Mouse (Mus musculus): ENCODE results near the gene Ola1. TPM values are rescaled to one million over a fixed set of nuclear protein-coding genes. Genes with fewer than 3 reads are reported as not detected.

Ola1 gene
- polyA plus RNA-seq, 1 experiment, result 5.3 TPM

DNA sequence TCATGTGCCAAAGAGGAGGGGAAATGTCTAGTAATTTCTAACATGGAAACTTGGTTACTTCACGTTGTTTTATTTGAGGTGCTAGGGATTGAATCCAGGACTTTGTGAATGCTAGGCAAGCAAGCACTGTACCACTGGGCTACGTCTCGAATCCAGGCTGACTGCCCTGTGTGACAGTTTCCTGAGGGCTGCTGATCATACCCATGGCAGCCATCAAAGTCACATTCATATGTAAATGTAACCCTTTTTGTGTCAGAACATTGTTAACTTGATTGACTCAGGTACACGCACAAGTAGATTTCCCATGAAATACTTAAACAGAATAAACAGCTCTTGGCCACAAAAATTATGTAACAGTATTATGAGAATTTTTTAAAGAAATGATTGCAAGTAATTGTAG is 30.0 kb upstream of the Ola1 start:
- DNase-seq, result no peak
- H3K4me3 ChIP-seq (replicated peaks; ENCODE audit: extremely low read depth, low read depth, low read length), result no peak overlapping the region
- 85% methylated on average over 4 of the region's 4 CpGs for WGBS

DNA sequence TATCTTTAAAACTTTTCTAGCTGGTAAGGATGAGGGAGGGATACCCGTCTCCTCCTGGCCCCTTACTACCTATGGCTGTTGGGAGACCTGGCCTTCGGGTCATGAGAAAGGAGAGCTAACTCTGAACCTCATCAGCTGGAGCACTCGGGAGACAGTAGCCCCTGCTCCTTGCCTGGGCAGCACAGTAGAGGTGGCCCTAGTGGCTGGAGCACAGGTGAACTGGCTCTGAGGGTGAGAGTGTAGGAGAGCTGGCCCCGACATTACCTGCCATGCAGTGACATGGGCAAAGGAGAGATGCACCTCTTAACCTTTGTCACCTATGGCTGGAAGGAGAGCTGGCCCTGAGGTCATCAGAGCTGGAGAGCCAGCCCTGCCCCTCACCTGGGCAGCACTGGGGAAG is 22.6 kb upstream of the Ola1 start:
- Histone ChIP-seq H3K4me3 (replicated peaks; ENCODE audit: extremely low read depth, low read depth, low read length) (no peak overlapping the region), H3K4me1 (ENCODE audit: control insufficient read depth, insufficient read depth, low read length) (no peaks in the 10 kb centered on the region)
- no peak for DNase-seq
- 77% methylated on average over 4 of the region's 4 CpGs for WGBS
- TF ChIP-seq POLR2A (IDR thresholded peaks at IDR 0.05; ENCODE audit: borderline replicate concordance, extremely low read depth, low read depth, low read length) (no peak), CTCF (IDR thresholded peaks at IDR 0.05; ENCODE audit: insufficient read depth, low read length) (no peak)

More for the DNA sequence above, 30.0 kb upstream of the Ola1 start:
- no peaks in the 10 kb centered on the region for H3K4me1 ChIP-seq (ENCODE audit: control insufficient read depth, insufficient read depth, low read length)
- no peak for TF ChIP-seq POLR2A (IDR thresholded peaks at IDR 0.05; ENCODE audit: borderline replicate concordance, extremely low read depth, low read depth, low read length)
- no peak for TF ChIP-seq CTCF (IDR thresholded peaks at IDR 0.05; ENCODE audit: insufficient read depth, low read length)

DNA sequence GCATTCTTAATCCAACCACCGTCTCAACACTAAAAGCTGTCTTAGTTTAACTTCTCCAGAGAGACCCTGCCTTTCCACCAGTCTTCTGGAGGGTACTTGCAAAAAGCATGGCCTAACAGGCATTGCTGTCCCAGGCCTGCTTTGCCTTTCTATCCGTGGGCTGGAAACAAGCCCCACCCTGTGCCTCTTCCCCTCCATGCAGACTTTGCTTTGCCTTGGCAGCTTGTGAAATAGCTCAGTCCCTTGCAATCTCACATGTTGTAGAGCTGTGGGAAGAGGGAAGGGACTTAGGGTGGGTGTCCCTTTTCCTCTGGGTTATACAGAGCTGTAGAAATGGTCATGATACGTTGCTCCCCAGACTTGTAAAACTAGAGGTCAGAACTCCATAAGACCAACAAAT is 12.4 kb upstream of the Ola1 start:
- DNase-seq, result no peak
- Histone ChIP-seq H3K4me3 (replicated peaks; ENCODE audit: extremely low read depth, low read depth, low read length) (no peak overlapping the region), H3K4me1 (ENCODE audit: control insufficient read depth, insufficient read depth, low read length) (no peaks in the 10 kb centered on the region)
- 56% methylated on average over 3 of the region's 3 CpGs for WGBS
- TF ChIP-seq POLR2A (IDR thresholded peaks at IDR 0.05; ENCODE audit: borderline replicate concordance, extremely low read depth, low read depth, low read length) (no peak), CTCF (IDR thresholded peaks at IDR 0.05; ENCODE audit: insufficient read depth, low read length) (no peak)

DNA sequence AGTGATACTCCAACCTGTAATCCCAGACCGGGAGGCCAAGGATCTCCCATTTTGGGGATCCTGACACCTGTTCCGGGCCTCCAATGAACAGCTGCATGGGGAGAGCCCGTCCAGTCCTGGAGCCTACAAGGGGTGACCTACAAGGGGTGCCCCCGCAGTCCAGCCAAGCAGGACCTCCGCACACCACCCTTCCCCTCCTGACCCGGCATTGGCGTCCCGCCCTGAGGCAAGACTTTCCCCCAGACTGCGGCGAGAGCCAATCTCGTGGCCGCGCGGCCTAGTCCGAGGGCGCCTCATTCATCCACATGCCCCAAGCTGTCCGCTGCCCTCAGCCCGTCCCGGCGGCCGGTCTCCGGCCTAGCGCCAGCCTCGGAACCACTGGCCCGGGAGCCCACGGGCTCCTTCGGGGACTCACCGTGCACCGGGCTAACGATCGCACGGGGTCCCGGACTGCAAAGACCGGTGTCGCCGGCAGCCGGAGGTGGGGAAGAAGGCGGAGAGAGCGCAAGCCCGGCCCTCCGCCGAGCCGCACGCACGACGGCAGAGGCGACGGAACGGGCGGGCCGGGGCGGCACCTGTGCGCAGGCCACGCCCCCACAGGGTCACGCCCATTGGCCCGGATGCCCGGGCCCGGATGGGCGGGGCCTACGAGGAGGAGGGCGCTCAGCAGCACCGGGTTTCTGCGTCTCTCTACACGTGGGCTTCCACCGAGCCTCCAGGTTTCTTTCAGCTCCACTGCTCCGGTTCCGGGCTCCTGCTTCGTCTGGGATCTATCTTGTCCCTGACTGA is 4.7 kb downstream of the Ola1 start:
- Histone ChIP-seq H3K4me1 (ENCODE audit: control insufficient read depth, insufficient read depth, low read length) (peaks cover 6% of the 10 kb centered on the region), H3K4me3 (replicated peaks; ENCODE audit: extremely low read depth, low read depth, low read length) (peak overlapping the region; percentile 78)
- WGBS, result under 1% methylated on average over 65 of the region's 68 CpGs
- TF ChIP-seq POLR2A (IDR thresholded peaks at IDR 0.05; ENCODE audit: borderline replicate concordance, extremely low read depth, low read depth, low read length) (0 out of 2 replicates have a peak, but pooled peaks have one; percentile 8), CTCF (IDR thresholded peaks at IDR 0.05; ENCODE audit: insufficient read depth, low read length) (no peak)
- DNase-seq, result peak; percentile 91

DNA sequence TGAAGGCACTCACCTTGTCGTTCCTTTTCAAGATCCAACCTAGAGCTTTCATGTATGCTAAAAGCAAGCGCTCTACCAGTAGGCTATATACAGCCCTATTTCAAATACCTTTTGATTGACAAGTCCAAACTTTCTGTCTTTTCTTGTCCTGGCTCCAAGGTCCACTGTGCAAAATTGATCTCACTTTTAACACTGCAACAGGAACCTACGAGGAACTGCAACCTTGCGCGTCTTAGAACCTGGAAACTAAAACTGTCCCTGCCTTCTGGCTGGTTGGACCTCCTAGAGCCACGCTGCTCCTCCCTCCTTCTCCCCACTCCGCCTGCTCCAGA is 5.2 kb downstream of the Ola1 start:
- TF ChIP-seq POLR2A (IDR thresholded peaks at IDR 0.05; ENCODE audit: borderline replicate concordance, extremely low read depth, low read depth, low read length), result no peak
- TF ChIP-seq CTCF (IDR thresholded peaks at IDR 0.05; ENCODE audit: insufficient read depth, low read length), result no peak
- Histone ChIP-seq H3K4me1 (ENCODE audit: control insufficient read depth, insufficient read depth, low read length) (peaks cover 6% of the 10 kb centered on the region), H3K4me3 (replicated peaks; ENCODE audit: extremely low read depth, low read depth, low read length) (peak overlapping the region; percentile 78)
- no peak for DNase-seq
- 36% methylated on average over 7 of the region's 7 CpGs for WGBS

DNA sequence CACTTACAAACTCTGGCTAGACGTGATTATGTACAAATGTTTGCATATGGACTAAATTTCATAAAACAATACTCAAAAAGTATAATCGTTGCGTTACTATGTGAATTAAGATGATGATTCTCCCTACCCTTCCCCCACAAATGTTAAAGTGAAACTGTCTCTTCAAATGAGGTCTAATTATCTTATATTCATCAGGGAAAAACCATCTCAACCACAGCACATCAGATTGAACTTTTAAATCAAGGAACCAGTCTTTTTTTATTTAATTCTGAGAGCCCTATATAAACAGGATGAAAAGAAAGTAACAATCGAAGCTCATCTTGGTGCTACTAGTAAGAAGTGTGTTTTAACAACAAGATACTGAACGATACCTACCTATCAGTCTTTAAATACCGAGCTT is 14.4 kb downstream of the Ola1 start:
- Histone ChIP-seq H3K4me1 (ENCODE audit: control insufficient read depth, insufficient read depth, low read length) (no peaks in the 10 kb centered on the region), H3K4me3 (replicated peaks; ENCODE audit: extremely low read depth, low read depth, low read length) (no peak overlapping the region)
- TF ChIP-seq POLR2A (IDR thresholded peaks at IDR 0.05; ENCODE audit: borderline replicate concordance, extremely low read depth, low read depth, low read length), result no peak
- TF ChIP-seq CTCF (IDR thresholded peaks at IDR 0.05; ENCODE audit: insufficient read depth, low read length), result no peak
- no peak for DNase-seq
- 69% methylated on average over 6 of the region's 6 CpGs for WGBS

DNA sequence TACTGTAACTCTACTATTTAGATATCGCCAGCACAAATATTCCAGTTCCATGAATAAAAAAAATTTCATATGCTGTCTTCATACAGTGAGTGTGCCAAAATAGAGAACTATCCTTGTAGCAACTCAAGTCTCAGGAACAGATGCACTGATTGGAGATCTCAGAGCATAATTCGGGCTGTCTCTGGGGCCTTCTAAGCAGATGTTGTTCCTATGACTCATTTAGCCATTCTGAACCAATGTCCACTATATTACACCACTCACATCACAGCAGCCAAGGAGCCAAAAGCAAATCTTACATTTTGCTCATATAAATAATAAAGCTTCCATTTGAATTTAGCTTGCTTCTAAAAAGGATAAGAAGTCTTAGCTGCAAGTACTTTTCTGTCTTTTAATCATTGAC is 30.2 kb downstream of the Ola1 start:
- WGBS, result 79% methylated on average over 2 of the region's 2 CpGs
- TF ChIP-seq POLR2A (IDR thresholded peaks at IDR 0.05; ENCODE audit: borderline replicate concordance, extremely low read depth, low read depth, low read length) (no peak), CTCF (IDR thresholded peaks at IDR 0.05; ENCODE audit: insufficient read depth, low read length) (no peak)
- Histone ChIP-seq H3K4me1 (ENCODE audit: control insufficient read depth, insufficient read depth, low read length) (no peaks in the 10 kb centered on the region), H3K4me3 (replicated peaks; ENCODE audit: extremely low read depth, low read depth, low read length) (no peak overlapping the region)
- no peak for DNase-seq

DNA sequence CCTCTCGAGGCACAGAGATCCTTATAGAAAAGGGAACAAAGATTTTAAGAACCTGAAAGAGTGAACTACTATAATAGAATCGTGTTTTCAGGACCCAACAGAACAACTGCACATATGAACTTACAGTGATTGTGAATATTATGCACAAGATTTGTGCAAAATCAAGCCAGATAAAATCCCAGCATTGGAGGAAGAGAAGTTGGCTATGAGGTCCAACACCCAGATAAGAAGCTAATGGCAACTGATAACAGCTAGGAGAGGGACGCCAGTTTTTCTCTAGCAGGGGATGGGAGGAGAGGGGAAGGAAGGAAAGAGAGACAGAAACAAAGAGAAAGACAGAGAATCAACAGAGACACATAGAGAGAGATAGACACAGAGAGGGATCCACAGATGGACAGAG is 33.5 kb downstream of the Ola1 start:
- no peak overlapping the region for H3K4me3 ChIP-seq (replicated peaks; ENCODE audit: extremely low read depth, low read depth, low read length)
- no peak for TF ChIP-seq CTCF (IDR thresholded peaks at IDR 0.05; ENCODE audit: insufficient read depth, low read length)
- no peak for TF ChIP-seq POLR2A (IDR thresholded peaks at IDR 0.05; ENCODE audit: borderline replicate concordance, extremely low read depth, low read depth, low read length)
- no peak for DNase-seq
- no peaks in the 10 kb centered on the region for H3K4me1 ChIP-seq (ENCODE audit: control insufficient read depth, insufficient read depth, low read length)
- 80% methylated on average over 3 of the region's 3 CpGs for WGBS

DNA sequence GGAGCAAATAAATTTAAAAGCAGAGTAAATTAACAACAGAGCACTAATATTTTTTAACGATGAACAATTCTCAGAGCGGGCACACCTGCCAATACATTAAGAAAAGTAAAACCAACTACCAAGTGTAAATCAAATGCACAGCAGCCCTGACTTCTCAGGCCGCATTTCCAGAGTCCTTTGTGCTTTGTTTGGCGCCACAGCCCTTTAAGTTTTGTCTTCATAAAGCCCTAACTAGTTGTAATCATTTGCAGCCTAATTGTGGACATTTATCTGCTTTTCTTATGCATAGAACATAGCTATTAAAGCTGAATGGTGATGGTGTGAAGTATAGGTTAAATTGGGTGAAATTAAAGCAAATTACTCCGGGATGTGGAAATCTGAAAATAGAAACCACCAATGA is 49.2 kb downstream of the Ola1 start:
- Histone ChIP-seq H3K4me3 (replicated peaks; ENCODE audit: extremely low read depth, low read depth, low read length) (no peak overlapping the region), H3K4me1 (ENCODE audit: control insufficient read depth, insufficient read depth, low read length) (no peaks in the 10 kb centered on the region)
- no peak for DNase-seq
- WGBS, result 93% methylated on average over 5 of the region's 5 CpGs
- TF ChIP-seq CTCF (IDR thresholded peaks at IDR 0.05; ENCODE audit: insufficient read depth, low read length) (no peak), POLR2A (IDR thresholded peaks at IDR 0.05; ENCODE audit: borderline replicate concordance, extremely low read depth, low read depth, low read length) (no peak)

DNA sequence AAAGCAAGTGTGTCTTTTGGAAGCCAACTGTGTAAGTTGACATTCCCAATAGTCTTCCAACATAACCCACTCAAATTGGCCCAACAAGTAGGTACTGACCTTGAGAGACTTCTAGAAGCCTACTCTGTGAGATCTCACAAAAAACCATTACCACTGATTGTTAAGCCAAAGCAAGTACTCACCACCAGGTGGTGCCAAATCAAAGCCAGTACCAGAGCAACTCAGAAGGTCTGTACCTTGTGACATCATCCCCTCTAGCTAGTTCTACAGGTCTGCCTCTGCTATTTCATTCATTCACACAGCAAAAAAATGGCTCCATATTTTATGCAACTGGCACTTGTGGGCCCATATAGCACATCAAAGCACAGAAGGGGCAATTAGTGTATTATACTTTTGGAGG is 51.6 kb downstream of the Ola1 start:
- Histone ChIP-seq H3K4me1 (ENCODE audit: control insufficient read depth, insufficient read depth, low read length) (no peaks in the 10 kb centered on the region), H3K4me3 (replicated peaks; ENCODE audit: extremely low read depth, low read depth, low read length) (no peak overlapping the region)
- DNase-seq, result peak; percentile 39
- TF ChIP-seq CTCF (IDR thresholded peaks at IDR 0.05; ENCODE audit: insufficient read depth, low read length), result peak; percentile 36; the same call in 1 of the 2 replicates
- no peak for TF ChIP-seq POLR2A (IDR thresholded peaks at IDR 0.05; ENCODE audit: borderline replicate concordance, extremely low read depth, low read depth, low read length)
